Mouse (Mus musculus) spleen, postnatal 14 days (tissue): ENCODE measurements around the gene Unc5cl.
A peak's percentile ranks its signal among the peaks of the same experiment; 100 is the strongest.
"Not testable (repeated sequence)": the region's sequence is repeated elsewhere in the genome, so short reads cannot be mapped to it uniquely, and the experiment has no call there.

ENCODE experiments used
- DNase-seq, 2 experiments: peaks; one replicate each; pipeline ENCODE4 v3.0.0; 2021 to 2022; ENCODE audit warnings: low spot score in 2 of 2

Gene Unc5cl

DNA sequence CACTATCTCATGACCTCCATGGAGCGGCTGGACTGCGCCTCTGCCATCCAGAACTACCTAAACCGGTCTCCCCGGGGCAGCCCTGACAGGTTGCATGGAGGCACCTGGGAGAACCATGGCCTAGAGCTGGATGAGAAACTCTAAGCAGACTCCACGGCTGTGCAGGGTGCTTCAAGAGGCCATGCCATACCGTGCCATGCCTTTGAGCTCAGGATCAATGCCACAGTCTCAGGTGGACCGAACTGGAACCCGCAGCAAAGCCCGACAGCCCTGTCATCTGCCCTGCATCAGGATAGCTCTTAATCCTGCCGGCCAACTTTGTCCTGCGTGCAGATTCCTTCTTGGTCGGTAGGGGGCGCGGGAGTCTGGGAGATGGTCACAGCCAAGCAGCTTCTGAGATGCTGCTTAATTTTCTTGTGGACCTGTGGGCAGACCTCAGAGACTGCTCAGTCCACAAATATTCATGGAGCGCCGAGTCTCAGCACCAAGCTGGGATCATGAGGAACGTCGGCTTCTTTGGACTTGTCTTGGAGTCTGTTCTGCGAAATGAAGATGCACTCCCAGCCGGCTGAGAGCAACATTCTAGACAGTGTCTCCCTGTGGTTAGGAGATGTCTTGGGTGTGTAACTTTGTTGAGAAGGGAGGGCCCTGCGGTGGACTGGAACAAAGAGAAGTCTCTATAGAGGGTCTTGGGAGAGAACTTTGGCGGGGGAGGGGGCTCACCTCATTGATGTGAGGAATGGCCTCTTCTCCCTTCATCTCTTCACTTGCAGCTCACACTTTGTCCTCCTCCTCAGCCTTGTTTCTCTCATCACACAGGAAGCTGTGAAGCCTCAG is 12.9 kb downstream of the Unc5cl start:
- peak; percentile 78 to 90 for DNase-seq

DNA sequence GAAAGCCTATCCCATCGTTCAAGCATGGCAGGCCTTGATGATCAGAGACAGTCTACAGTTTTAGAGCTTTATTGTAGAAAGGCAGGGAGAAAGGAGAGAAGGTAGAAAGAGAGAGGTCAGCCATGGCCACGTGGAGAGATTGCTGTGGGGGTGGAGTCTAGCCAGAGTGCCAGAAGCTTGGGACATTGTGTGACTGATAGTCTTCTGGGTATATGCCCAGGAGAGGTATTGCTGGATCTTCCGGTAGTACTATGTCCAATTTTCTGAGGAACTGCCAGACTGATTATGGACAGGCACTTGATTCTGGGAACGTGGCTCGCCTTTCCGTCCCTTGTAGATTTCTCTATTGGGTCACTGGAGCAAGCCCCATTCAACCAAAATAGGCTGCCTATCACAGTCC is 19.6 kb downstream of the Unc5cl start:
- DNase-seq: not testable (repeated sequence)

DNA sequence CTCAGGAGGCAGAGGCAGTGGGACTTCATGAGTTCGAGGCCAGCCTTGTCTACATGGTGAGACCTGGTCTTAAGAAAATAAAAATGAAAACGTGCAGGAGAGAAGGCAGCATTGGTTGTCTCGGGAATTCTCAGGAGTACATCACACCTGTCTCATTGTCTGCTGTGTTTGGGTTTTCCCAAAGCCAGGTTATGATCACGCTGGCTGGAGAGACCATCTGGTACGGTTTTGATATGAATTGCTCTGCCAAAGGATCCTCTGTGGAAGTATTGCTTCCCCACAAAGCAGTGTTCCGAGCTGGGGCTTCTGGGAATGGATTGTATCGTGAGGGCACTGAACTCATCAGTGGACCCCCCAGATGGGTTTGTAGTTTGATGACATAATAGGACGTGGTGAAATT is 20.7 kb downstream of the Unc5cl start:
- DNase-seq: no peak

DNA sequence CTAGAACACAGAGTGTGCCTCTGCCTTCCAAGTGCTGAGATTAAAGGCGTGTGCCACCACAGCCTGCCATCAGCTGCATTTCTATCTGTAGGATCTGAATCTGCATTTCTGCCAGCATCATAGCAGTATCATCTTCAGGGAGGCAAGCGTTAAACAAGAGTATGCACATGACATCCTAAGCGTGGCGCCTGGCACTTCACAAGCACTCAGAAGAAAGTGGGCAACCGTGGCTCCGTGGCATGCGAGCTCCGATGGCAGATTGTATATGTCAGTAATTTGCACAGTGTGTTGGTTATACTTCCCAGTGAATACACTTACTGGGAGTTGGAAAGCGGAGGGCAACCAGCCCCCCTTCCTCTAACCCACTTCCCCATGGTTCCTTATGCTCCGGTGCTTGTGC is 25.3 kb downstream of the Unc5cl start:
- no peak for DNase-seq

DNA sequence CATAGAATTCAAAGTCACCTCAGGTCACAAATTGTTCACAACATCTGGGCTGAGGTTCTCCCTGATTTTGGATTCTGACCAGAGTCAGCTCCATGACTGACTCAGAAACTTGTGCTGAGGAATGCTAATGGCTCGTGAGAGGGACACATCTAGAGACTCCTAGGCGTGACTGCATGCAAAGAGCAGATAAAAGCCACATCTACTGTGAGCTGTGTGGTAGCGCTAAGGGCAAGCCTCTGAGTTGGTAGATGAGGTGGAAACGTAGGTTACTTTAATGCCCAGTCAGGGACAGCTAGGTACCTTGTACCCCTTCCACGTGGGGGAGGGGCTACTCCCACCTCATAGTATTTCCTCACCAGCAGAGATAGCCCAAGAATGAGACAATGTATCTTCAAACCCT is 29.1 kb downstream of the Unc5cl start:
- DNase-seq: no peak

DNA sequence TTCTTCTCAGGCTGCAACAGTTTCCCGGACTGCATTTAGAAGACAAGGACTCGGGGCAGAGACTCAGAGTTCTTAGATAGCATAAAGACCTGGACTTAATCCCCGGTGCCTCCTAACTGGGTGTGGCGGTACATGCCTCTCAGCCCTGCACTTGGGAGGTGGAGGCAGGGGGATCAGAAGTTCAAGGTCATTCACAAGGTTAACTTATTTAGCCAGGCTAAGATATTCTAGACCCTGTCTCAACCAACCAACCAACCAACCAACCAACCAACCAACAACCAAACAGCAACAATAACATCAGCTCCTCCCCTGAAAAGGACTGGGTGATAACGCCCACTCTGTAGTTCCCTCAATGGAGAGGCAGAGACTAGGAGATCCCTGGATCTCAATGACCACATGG is 29.5 kb downstream of the Unc5cl start:
- no peak for DNase-seq

DNA sequence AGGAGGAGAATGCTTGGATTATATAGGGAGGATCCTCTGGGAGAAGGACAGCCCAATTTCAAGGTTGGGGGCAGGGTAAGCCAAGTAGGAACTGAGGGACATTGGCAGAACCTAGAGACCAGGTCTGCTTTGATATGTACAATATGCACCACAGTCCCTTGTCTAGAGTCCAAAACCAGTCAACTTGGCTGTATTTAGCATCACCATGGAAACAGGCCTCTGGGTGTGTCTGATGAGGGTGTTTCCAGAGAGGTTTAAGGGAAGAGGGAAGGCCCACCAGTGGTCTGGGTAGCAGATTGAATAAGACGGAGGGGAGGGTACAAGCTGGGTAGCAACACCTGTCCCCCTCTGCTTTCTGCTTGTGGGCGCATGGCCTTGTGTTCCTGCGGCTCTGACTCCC is 34.8 kb downstream of the Unc5cl start:
- no peak for DNase-seq

DNA sequence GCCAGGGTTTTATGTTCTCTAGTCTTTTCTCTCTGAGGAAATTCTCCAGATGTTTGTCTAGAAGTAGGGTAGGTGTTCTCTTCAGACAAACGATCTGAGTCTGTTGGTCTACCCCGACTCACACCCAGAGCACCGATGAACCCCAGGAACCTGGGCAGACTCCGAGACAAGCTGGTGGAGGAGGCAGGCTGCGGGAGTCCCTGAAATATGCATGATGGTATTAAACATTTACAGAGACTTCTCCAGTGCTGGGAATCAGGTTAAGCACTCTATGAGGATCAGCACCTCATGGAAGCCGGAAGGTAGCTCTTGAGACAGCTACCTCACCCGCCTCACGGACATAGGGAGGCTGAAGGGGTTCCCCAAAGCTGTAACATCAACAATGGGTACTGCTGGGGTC is 37.9 kb downstream of the Unc5cl start:
- no peak for DNase-seq

DNA sequence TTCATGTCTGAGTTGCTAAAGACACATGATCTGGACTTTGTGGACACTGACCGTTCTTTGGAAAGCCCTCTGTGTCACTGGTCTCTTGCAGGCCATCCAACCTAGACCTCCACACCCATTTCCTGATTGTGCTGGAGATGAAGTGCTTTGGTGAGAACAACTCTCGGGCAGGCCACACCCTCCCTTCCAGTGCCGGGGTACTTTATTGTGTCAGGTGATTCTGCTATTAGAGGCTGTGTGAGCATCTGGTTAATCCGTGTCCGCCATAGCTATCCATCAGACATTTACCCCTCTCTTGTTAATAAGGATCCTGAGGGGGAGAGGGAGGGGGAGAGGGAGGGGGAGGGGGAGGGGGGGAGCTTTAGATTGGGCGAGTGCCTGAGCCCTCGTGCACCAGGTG is 38.9 kb downstream of the Unc5cl start:
- no peak for DNase-seq

DNA sequence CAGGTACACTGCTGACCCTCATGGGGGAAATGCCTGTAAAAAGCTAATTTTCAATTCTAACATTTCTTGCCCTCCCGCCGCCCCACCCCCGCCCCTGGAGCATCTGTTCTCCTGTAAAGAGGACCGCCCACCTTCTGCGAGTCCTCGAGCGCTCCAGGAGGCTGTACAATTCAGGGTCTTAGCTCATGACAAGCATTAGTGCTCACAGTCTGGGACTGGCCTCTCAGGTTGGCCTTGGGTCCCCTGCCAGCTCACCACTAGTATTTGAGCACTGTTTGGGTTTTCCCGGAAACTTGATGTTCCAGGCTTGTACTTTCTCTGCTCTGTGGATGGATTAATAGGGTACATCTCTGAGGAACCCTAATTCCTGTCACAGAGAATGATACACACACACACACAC is 39.3 kb downstream of the Unc5cl start:
- DNase-seq: no peak

DNA sequence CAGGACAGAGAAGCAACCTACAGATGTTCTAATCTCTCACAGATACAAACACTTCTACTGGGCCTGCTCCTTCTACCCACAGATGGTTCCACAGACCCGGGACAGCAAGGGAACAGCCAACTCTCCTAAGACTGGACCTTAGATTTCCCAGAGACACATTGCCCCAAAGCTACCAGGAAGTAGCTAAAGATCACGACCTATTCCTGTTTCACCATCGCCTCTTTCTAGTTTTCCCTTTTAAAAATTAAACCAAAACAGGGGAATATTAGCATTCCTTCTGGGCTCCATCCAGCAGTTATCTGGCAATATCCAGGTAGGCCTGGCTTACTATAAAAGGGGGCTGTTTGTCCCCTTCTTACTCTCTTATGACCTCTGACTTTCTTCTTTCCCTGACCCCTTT is 43.3 kb downstream of the Unc5cl start:
- no peak for DNase-seq

DNA sequence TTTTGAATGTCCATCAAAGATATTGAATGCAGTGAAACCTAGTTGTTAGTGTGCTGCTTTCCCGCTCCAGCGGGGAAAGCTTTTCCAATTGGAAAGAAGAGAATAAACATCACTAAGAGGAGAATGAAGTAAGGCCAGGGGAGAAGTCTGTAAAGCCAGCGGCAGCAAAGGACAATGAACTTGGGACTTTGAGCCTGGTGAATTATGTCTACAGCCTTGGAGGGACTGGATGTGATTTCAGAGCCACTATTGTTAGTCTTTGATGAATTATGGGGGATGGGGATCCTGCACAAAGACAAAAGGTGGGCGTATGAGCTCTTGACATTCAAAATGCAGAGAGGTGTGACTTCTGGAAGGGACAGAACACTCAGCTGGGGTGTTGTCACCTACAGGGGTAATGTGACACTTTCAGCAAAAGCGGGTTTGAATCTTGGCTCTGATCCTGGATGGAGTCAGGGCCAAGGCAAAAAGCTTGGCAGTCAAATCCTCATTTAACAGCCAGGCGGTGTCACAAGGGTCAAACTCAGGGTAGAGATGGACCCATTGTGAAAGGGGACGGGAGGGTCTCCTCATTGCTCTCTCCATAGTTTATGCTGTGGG is 46.2 kb downstream of the Unc5cl start:
- no peak for DNase-seq

DNA sequence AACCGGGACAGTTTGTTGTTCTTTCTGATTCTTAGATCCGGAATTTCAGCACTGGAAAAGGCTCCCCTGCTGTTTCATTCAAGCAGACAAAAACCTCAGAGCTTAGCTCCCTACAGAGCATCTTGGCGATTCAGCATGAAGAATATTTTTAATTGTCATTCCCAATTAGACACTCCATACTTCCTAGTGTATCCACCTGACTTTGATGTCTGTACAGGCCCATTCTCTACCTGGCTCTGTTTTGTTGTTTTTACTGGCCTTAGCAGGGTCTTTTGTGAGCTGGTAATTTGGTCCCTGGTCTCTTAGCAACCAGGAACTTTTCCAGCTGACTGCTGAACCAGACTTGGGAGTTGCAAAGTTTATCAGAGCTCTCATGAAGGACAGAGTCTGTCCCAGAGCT is 50.3 kb downstream of the Unc5cl start:
- no peak for DNase-seq

DNA sequence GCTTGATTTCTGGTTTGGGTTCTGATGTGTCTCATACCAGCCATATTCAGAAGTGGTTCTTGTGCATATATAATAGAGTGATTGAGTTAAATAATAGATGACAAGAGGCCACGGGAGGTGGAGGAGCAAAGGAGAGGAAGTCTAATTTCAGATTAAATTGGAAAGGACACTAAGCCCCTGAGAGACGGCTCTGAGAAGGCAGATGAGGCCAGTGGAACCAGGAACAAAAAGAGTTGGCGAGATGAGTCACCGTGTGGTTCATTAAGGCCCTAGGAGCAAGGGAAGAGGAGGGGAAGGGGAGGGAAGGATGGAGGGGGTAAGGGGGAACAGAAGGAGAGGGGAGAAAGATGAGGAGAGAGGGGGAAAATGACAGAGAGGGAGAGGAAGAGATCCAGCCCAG is 52.3 kb downstream of the Unc5cl start:
- DNase-seq: no peak

DNA sequence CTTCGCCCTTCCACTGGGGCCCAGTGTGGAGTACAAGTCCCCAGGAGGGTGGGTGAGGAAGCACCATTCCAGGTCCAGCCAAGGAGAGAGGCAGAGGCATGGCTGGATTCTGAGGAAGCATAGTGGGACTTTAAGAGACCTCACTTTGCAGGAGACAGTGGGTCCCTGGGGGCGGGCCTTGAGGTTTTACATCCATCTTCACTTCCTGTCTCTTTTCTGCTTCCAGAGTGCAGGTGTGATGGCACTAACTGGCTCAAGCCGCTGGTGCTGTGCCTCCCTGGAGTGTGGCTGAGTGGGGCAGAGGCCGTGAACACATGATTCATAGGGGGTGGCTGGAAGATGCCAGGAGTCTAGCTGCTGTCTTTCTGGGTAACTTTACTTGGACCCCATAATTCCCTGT is 54.9 kb downstream of the Unc5cl start:
- DNase-seq: no peak

DNA sequence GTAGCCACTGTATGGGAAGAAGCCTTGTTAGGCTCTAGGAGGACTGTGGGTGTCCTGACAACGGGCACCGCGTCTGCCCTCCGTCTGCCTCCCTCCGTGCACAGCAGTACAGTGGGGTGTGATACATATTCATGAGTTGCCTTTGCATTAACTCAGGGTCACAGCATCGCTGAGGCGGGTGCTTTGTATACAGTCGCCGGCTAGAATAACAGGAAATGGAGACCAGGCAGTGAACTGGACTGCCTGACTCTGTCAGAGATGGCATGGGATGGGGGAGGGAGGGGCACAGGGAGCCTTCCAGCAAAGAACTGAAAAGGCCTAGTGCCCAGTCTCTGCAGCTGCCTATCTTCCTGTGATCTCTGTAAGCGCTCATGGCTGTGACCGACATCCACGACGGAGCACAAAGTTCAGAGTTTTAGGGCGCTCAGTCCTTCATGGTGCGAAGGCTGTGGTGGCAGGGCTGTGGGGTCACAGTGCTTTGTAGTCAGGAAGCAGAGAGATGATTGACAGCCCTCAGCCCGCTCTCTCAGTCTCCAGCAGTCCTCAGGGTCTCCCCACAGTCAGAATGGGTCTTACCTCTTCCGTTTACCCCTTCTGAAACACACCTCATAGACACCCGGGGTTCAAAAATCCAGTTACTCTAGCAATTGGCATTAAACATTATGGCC is 58.0 kb downstream of the Unc5cl start:
- no peak for DNase-seq

DNA sequence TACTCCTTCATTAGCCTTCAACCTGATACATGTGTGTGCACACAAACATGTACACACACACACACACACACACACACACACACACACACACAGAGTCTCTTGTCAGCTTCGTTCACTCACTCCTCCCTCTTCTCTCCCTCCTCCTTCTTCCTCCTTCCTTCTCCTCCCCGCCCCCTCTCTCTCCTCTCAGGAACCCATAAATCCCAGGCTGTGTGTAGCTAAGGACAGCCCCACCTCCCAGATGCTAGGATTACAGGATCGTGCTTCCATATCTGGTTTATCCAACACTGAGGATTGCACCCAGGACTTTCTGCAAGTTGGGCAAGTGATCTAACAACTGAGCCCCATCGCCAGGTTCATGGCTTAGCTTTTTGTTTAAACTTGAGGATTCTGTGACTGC is 59.9 kb downstream of the Unc5cl start:
- no peak for DNase-seq

DNA sequence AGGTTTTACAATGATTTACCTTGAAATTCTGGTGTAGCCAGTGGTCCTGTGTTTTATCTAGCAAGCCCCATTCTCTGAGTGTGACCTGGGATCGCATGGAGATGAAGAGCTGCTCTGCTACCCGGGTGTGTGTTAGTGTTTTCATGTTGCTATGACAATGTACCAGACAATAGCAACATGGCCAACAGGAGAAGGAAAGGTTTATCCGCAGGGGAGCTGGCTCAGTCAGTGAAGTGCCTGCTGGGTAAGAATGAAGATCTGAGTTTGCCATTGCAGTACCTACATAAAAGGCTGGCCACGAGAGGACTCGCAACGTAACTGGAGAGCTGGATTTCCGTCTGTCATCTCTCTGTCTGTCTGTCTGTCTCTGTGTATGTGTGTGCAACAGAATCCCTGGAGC is 64.3 kb downstream of the Unc5cl start:
- no peak for DNase-seq

DNA sequence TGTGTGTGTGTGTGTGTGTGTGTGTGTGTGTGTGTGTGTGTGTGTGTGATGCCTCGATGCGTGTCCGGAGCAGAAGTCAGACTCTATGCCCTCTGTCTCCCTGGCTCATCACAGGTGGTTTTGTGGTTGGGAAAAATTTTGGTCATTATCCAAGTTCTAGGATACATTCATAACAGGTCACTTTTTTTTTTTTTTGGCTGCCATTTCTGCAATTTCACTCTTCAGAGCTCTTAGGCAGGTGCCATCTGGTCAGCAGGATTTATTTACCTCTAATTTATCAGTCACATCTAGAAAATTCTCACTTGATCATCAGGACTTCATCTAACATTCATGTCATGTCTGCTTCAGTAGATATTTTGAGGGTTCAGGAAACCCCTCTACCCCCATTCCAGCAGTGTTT is 65.7 kb downstream of the Unc5cl start:
- DNase-seq: no peak

DNA sequence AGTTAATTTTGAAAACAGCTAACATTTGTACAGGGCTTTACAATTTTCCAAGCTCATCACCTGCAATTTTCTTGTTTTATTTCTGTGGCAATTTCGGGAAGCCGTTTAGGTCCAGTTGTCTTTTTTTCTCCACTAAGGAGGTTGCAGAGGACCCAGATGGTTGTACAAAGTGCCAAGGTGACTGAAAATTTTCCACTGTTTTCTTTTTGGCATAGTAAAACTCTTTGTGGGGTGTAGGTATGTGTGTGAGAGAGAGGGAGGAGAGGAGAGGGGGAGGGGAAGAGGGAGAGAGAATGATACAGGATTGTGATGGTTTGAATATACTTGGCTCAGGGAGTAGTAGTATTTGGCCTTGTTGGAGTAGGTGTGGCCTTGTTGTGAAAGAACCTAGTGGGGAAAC is 68.4 kb downstream of the Unc5cl start:
- no peak for DNase-seq

DNA sequence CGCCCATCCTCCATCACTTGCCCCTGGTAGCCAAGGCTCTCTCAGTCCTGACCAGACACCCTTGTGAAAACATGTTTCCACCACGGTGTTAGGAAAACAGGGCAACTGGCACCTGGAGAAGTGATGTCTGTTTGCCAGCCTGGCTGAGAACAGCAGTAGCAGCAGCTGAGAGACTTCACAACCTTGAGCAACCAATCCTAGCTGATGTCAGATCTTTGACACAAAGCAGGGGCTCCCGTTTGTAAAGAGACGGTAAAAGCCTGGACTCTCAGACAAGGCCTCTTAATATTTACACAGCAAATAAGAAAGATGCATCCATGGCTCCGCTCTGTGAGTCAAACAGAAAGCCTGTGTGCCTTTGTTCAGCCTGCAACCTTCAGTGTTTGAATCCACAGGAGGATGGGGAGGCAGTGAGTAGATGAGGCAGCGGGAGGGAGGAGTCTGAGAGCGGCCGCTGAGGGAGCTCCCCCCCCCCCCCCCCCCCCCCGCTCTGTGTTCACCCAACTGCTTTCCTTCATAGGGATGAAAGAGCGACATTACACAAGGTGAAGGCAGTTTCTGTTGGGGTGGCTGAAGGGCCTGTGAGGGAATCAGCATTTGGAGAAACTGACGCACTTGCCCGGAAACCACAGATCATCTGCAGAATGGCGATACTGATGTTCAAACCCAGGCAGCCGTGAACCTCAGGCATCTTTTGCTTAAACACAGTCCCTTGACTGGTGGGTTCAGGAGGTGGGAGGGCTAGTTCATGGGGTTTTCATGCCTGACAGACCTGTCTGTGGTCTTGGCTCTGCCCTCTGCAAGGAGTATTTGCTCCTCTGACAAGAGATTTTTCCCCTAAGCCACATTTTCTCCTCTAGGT is 79.4 kb downstream of the Unc5cl start:
- DNase-seq: no peak

DNA sequence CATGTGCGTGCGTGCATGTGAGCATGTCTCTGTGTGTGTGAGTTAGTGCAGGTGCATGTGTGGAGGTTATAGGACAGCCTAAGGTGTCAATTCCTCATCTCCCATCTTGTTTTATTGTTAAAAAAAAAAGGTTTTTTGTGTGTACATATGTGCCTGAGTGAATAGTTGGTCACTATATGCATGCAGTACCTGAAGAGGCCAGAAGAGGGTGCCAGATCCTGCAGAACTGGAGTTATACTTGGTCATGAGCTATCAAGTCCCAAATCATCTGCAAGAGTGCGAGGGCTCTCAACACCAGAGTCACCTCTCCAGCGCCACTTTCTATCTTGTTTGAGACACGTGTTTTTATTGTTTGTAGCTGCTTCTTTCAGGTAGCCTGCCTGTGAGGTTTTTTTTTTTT is 83.6 kb downstream of the Unc5cl start:
- DNase-seq: peak in 1 of 2 experiments; percentile 14
